Mouse (Mus musculus): Measurements from ENCODE around the gene Gm3486. TPM values are rescaled to one million over a fixed set of nuclear protein-coding genes. Genes with fewer than 3 reads are reported as not detected.
"Not testable (repeated sequence)": the region's sequence is repeated elsewhere in the genome, so short reads cannot be mapped to it uniquely, and the experiment has no call there.

The Gm3486 gene
- not detected in 2 replicates for polyA plus RNA-seq (2016; fragmentation: Nextera tagmentation; extraction: Ambion mirVana)

- H3K4me1 ChIP-seq; H3K27ac ChIP-seq; H3K27me3 ChIP-seq (ENCODE audit: low read depth, poor library complexity, severe bottlenecking); H3K9me3 ChIP-seq (replicated peaks); H3K36me3 ChIP-seq; DNase-seq (ENCODE audit: low spot score); H3K4me3 ChIP-seq: not testable (repeated sequence)
Measured at GRCm38 (mm10) chr14:41489385-41489784, at the start of gene Gm3486. TSS of gene Gm3486 (minus strand) at chr14:41489485.

- not testable (repeated sequence) for H3K4me3 ChIP-seq; H3K4me1 ChIP-seq; H3K27ac ChIP-seq; H3K9me3 ChIP-seq (replicated peaks); H3K27me3 ChIP-seq (ENCODE audit: low read depth, poor library complexity, severe bottlenecking); DNase-seq (ENCODE audit: low spot score); H3K36me3 ChIP-seq
- 89% methylated on average over 1 of the region's 1 CpGs for WGBS
Measured at GRCm38 (mm10) chr14:41524695-41525094, 35.4 kb upstream of the Gm3486 start.

- H3K36me3 ChIP-seq; DNase-seq (ENCODE audit: low spot score); H3K27me3 ChIP-seq (ENCODE audit: low read depth, poor library complexity, severe bottlenecking); H3K27ac ChIP-seq; H3K4me1 ChIP-seq; H3K4me3 ChIP-seq; H3K9me3 ChIP-seq (replicated peaks): not testable (repeated sequence)
- WGBS: 78% methylated on average over 5 of the region's 5 CpGs
Measured at GRCm38 (mm10) chr14:41520683-41521082, 31.4 kb upstream of the Gm3486 start.

GRCm38 (mm10) chr14:41453418-41453817 is 35.9 kb downstream of the Gm3486 start, which contains the start of gene Gm7954:
TSS of gene Gm7954 (minus strand) at chr14:41453518.
- DNase-seq (ENCODE audit: low spot score); H3K4me3 ChIP-seq; H3K9me3 ChIP-seq (replicated peaks); H3K27ac ChIP-seq; H3K27me3 ChIP-seq (ENCODE audit: low read depth, poor library complexity, severe bottlenecking); H3K4me1 ChIP-seq; H3K36me3 ChIP-seq: not testable (repeated sequence)
- no CpG with 5 or more reads among the region's 2 CpGs for whole genome bisulfite sequencing

Other genes starting within 250 kb of the Gm3486 start
- 0.10 and 0.13 TPM in 2 replicates for gene Gm2832, start 210.7 kb downstream of the Gm3486 start, polyA plus RNA-seq (2016; fragmentation: Nextera tagmentation; extraction: Ambion mirVana)
- gene Gm5798, start 140.9 kb downstream of the Gm3486 start, polyA plus RNA-seq (2016; fragmentation: Nextera tagmentation; extraction: Ambion mirVana): not detected in 2 replicates
- not detected in 2 replicates for gene Gm7945, start 103.1 kb downstream of the Gm3486 start, polyA plus RNA-seq (2016; fragmentation: Nextera tagmentation; extraction: Ambion mirVana)
- gene Gm6482, start 81.2 kb downstream of the Gm3486 start, polyA plus RNA-seq (2016; fragmentation: Nextera tagmentation; extraction: Ambion mirVana): not detected in 2 replicates
- not detected in 2 replicates for gene Gm7954, start 36.0 kb downstream of the Gm3486 start, polyA plus RNA-seq (2016; fragmentation: Nextera tagmentation; extraction: Ambion mirVana)
- not detected in 2 replicates for gene Gm7970, start 66.1 kb upstream of the Gm3486 start, polyA plus RNA-seq (2016; fragmentation: Nextera tagmentation; extraction: Ambion mirVana)
- gene 1700049E17Rik2, start 83.7 kb upstream of the Gm3486 start, polyA plus RNA-seq (2016; fragmentation: Nextera tagmentation; extraction: Ambion mirVana): not detected in 2 replicates
- gene Gm3072, start 135.1 kb upstream of the Gm3486 start, polyA plus RNA-seq (2016; fragmentation: Nextera tagmentation; extraction: Ambion mirVana): not detected in 2 replicates
- not detected in 2 replicates for gene Gm3676, start 157.0 kb upstream of the Gm3486 start, polyA plus RNA-seq (2016; fragmentation: Nextera tagmentation; extraction: Ambion mirVana)
- gene Gm8068, start 212.4 kb upstream of the Gm3486 start, polyA plus RNA-seq (2016; fragmentation: Nextera tagmentation; extraction: Ambion mirVana): not detected in 2 replicates